Mouse (Mus musculus): ENCODE data around the gene Vmn2r43. TPM values are rescaled to one million over a fixed set of nuclear protein-coding genes. Genes with fewer than 3 reads are reported as not detected.

Vmn2r43 gene
- polyA plus RNA-seq (2017; shearing (Covaris generic)): not detected

GRCm38 (mm10) chr7:8260499-8260898 is at the start of gene Vmn2r43:
Gene Vmn2r43, minus strand, starts transcription at chr7:8260599.

GRCm38 (mm10) chr7:8200220-8200619 is 60.2 kb downstream of the Vmn2r43 start, which contains the start of gene Vmn2r42:
Gene Vmn2r42, minus strand, starts transcription at chr7:8200320.

Other genes starting within 250 kb of the Vmn2r43 start
- gene Vmn2r41, start 98.9 kb downstream of the Vmn2r43 start, polyA plus RNA-seq (2017; shearing (Covaris generic)): not detected
- not detected for gene Vmn2r42, start 60.3 kb downstream of the Vmn2r43 start, polyA plus RNA-seq (2017; shearing (Covaris generic))
- 0.32 TPM for gene Vmn2r44, start 122.7 kb upstream of the Vmn2r43 start, polyA plus RNA-seq (2017; shearing (Covaris generic))
- not detected for gene Vmn2r45, start 228.5 kb upstream of the Vmn2r43 start, polyA plus RNA-seq (2017; shearing (Covaris generic))

Measured in effector memory CD4-positive, alpha-beta T cell, adult 7 months (primary cell).